Mouse (Mus musculus) kidney, embryonic 14.5 days (tissue): ENCODE results near the gene Csad. TPM values are rescaled to one million over a fixed set of nuclear protein-coding genes. Genes with fewer than 3 reads are reported as not detected.

Source experiments
- ATAC-seq: fragments of 200-750 bp; cut with Nextera tagmentation; 2 replicates; pipeline ENCODE4 v1.8.0; 2017; ENCODE audit warnings: moderate number of reproducible peaks, mild to moderate bottlenecking, moderate TSS enrichment, moderate library complexity; ENCODE audit not compliant: low FRiP score, low TSS enrichment
- H3K27ac ChIP-seq: fragments of 300-500 bp; sonication (generic); 2 replicates; pipeline ENCODE4 v1.5.1; 2014; ENCODE audit warnings: low read depth, mild to moderate bottlenecking, low read length, moderate library complexity, mixed read lengths
- H3K27me3 ChIP-seq: fragments of 300-500 bp; sonication (generic); 2 replicates; pipeline ENCODE4 v1.6.1; 2014; ENCODE audit warnings: mild to moderate bottlenecking, low read length; ENCODE audit not compliant: control insufficient read depth, insufficient read depth
- H3K36me3 ChIP-seq: fragments of 300-500 bp; sonication (generic); 2 replicates; pipeline ENCODE4 v1.6.1; 2014; ENCODE audit warnings: low read length, mixed read lengths; ENCODE audit not compliant: control insufficient read depth, insufficient read depth
- H3K4me1 ChIP-seq: fragments of 300-500 bp; sonication (generic); 2 replicates; pipeline ENCODE4 v1.6.1; 2014; ENCODE audit warnings: low read length, mixed read lengths; ENCODE audit not compliant: control insufficient read depth, insufficient read depth
- H3K4me2 ChIP-seq: fragments of 300-500 bp; sonication (generic); replicated peaks from 2 replicates; pipeline ENCODE4 v1.6.1; 2014; ENCODE audit warnings: low read depth, mild to moderate bottlenecking, low read length
- H3K4me3 ChIP-seq: fragments of 300-500 bp; sonication (generic); 2 replicates; pipeline ENCODE4 v1.5.1; 2014; ENCODE audit warnings: mild to moderate bottlenecking, low read length
- H3K9ac ChIP-seq: fragments of 300-500 bp; sonication (generic); 2 replicates; pipeline ENCODE4 v1.6.1; 2014; ENCODE audit warnings: low read depth, mild to moderate bottlenecking, low read length, moderate library complexity
- H3K9me3 ChIP-seq: fragments of 300-500 bp; sonication (generic); 2 replicates; pipeline ENCODE4 v1.6.1; 2016; ENCODE audit warnings: low read length; ENCODE audit not compliant: control insufficient read depth
- WGBS: fragments of 180-500 bp; shearing (Covaris S2); extraction: QIAGEN DNeasy Blood & Tissue Kit; methylation state at CpG from one replicate; pipeline ENCODE4 v1.1.7; 2014; 5-methylcytosine and 5-hydroxymethylcytosine counted together
- polyA plus RNA-seq: library from polyadenylated mRNA; unstranded; fragments of >200 nt; fragmentation: Nextera tagmentation; extraction: Ambion mirVana; gene quantifications from 2 replicates; pipeline ENCODE4 v1.2.1, GENCODE M21; 2014

The Csad gene
- polyA plus RNA-seq, 1 experiment from 2014 or later = 68.1 TPM

- no peaks in the 10 kb centered on the region for H3K9me3 ChIP-seq
- H3K4me1 ChIP-seq = peaks cover 9% of the 10 kb centered on the region
- no peak overlapping the region for H3K9ac ChIP-seq
- ATAC-seq = no peak
- no peak overlapping the region for H3K4me3 ChIP-seq
- WGBS = 88% methylated on average over 4 of the region's 4 CpGs
- H3K27me3 ChIP-seq = no peaks in the 10 kb centered on the region
- H3K27ac ChIP-seq = no peak overlapping the region
- H3K36me3 ChIP-seq = peaks cover 84% of the 10 kb centered on the region
- no peak overlapping the region for H3K4me2 ChIP-seq
These were observed 6.3 kb upstream of the Csad start for GRCm38 (mm10) chr15:102210816-102211215.

- Histone ChIP-seq H3K27me3 (no peaks in the 10 kb centered on the region), H3K4me1 (peaks cover 22% of the 10 kb centered on the region), H3K27ac (no peak overlapping the region), H3K4me2 (no peak overlapping the region), H3K9ac (no peak overlapping the region), H3K36me3 (peaks cover 79% of the 10 kb centered on the region), H3K4me3 (no peak overlapping the region), H3K9me3 (no peaks in the 10 kb centered on the region)
- no peak for ATAC-seq
- WGBS = 83% methylated on average over 8 of the region's 8 CpGs
These were observed 4.6 kb upstream of the Csad start for GRCm38 (mm10) chr15:102209114-102209513.

DNA sequence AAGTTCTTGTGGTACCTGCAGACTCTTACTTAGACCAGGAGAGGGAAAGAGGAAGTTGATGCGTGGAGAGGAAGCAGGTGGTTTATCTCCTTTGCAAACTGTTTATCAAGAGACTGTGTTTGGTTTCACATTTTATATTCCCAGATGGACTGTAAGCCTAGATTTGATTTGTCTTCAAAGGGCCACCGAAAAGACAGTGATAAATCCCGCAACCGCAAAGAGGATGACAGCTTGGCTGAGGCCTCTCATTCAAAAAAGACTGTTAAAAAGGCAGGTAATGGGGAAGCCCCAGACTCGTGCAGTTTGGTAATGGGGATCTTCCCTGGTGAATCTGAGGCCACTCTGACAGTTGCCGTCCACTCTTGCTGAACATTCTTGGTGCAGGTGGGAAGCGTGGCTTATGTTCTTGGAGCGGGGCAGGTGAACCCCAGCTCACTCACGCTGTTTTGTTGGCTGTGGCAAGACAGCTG is 3.6 kb upstream of the Csad start:
- no peak overlapping the region for H3K4me3 ChIP-seq
- no peaks in the 10 kb centered on the region for H3K9me3 ChIP-seq
- H3K4me2 ChIP-seq = no peak overlapping the region; the same call in 1 of the 2 replicates
- H3K27ac ChIP-seq = no peak overlapping the region; the same call in 1 of the 2 replicates
- no peaks in the 10 kb centered on the region for H3K27me3 ChIP-seq
- H3K4me1 ChIP-seq = peaks cover 22% of the 10 kb centered on the region
- H3K9ac ChIP-seq = 0 out of 2 replicates have a peak overlapping the region, but pooled peaks have one; percentile 28
- ATAC-seq = no peak
- 60% methylated on average over 9 of the region's 9 CpGs for WGBS
- H3K36me3 ChIP-seq = peaks cover 70% of the 10 kb centered on the region

- no peak for ATAC-seq
- Histone ChIP-seq H3K4me2 (no peak overlapping the region), H3K9me3 (no peaks in the 10 kb centered on the region), H3K27me3 (no peaks in the 10 kb centered on the region), H3K4me1 (peaks cover 22% of the 10 kb centered on the region), H3K4me3 (no peak overlapping the region), H3K9ac (peak overlapping the region; percentile 28; the same call in 1 of the 2 replicates), H3K27ac (peak overlapping the region; percentile 11; the same call in 1 of the 2 replicates), H3K36me3 (peaks cover 62% of the 10 kb centered on the region)
- WGBS = 54% methylated on average over 3 of the region's 3 CpGs
These were observed 2.8 kb upstream of the Csad start for GRCm38 (mm10) chr15:102207351-102207750.

GRCm38 (mm10) chr15:102205779-102206178 is 1.3 kb upstream of the Csad start:
- Histone ChIP-seq H3K36me3 (peaks cover 50% of the 10 kb centered on the region), H3K4me1 (peaks cover 22% of the 10 kb centered on the region), H3K9me3 (no peaks in the 10 kb centered on the region), H3K4me3 (peak overlapping the region; percentile 82; the same call in 1 of the 2 replicates), H3K4me2 (peak overlapping the region; percentile 75), H3K9ac (peak overlapping the region; percentile 25; the same call in 1 of the 2 replicates), H3K27me3 (no peaks in the 10 kb centered on the region), H3K27ac (peak overlapping the region; percentile 14; the same call in 1 of the 2 replicates)
- no peak for ATAC-seq
- WGBS = 62% methylated on average over 8 of the region's 8 CpGs

GRCm38 (mm10) chr15:102203835-102204381 is 616 bp downstream of the Csad start:
- peak overlapping the region; percentile 82 for H3K4me3 ChIP-seq
- H3K9me3 ChIP-seq = no peaks in the 10 kb centered on the region
- 1% methylated on average over 25 of the region's 72 CpGs for WGBS
- H3K27me3 ChIP-seq = no peaks in the 10 kb centered on the region
- H3K4me1 ChIP-seq = peaks cover 22% of the 10 kb centered on the region
- H3K27ac ChIP-seq = peak overlapping the region; percentile 97
- H3K36me3 ChIP-seq = peaks cover 36% of the 10 kb centered on the region
- peak overlapping the region; percentile 75 for H3K4me2 ChIP-seq
- H3K9ac ChIP-seq = peak overlapping the region; percentile 93
- peak; percentile 63 for ATAC-seq

DNA sequence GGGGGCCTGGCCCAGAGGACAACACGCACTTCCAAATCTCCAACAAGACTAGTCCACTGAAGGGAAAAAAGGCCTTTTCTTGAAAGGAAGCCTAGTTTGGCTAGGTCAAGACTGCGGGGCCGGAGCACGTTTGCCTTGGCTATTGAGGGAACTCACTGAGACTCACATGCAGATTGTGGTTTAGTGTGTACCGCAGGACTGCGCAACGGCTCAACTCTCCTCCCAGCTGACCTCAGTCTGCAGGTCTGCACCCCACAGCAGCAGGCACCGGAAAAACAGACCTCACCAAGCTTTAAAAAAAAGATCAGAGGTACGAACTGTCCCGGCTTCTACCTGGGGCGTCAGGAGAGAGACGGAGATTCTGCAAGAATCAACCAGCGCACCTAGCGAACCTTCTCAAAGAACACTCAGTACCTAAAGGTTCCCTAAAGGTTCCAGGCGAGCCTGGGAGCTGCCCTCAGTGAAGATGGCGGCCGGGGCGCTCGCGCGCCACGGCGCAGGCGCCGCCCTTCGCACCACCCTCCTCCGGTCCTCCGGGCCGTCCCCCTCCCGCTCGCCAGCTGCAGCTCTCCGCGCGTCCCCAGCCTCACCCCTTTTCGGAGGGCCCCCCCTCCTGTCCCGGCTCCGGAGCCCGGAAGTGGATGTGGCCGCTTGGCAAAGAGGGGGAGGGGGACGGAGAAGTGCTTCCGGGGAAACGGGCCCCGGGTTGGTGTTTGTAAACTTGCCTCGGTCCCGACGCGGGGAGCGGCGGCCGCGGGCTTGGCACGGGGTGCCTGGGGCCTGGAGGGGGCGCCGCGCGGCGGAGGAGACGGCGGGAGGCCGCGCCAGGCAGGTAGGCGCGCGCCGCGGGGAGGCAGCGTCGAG is 1.3 kb downstream of the Csad start, which contains the start of gene Zfp740:
TSS of gene Zfp740 (plus strand) at position 279 of the 864 bp plus-strand sequence.
- H3K9me3 ChIP-seq = no peaks in the 10 kb centered on the region
- ATAC-seq = peak; percentile 96
- peak within 1 kb of the TSS; percentile 82 for H3K4me3 ChIP-seq
- peak within 1 kb of the TSS; percentile 97 for H3K27ac ChIP-seq
- H3K4me2 ChIP-seq = peak within 1 kb of the TSS; percentile 75
- peak within 1 kb of the TSS; percentile 93 for H3K9ac ChIP-seq
- WGBS = under 1% methylated on average over 51 of the region's 68 CpGs
- H3K27me3 ChIP-seq = no peaks in the 10 kb centered on the region
- peaks cover 29% of the 10 kb centered on the region for H3K36me3 ChIP-seq
- peaks cover 22% of the 10 kb centered on the region for H3K4me1 ChIP-seq

- no peak overlapping the region for H3K27ac ChIP-seq
These were observed 5.7 kb downstream of the Csad start for GRCm38 (mm10) chr15:102198841-102199240.

More at GRCm38 (mm10) chr15:102198841-102199240, 5.7 kb downstream of the Csad start:
- 88% methylated on average over 4 of the region's 4 CpGs for WGBS
- no peaks in the 10 kb centered on the region for H3K9me3 ChIP-seq
- peaks cover 4% of the 10 kb centered on the region; the same call in 1 of the 2 replicates for H3K36me3 ChIP-seq
- H3K4me2 ChIP-seq = no peak overlapping the region
- H3K27me3 ChIP-seq = no peaks in the 10 kb centered on the region
- no peak for ATAC-seq
- H3K4me1 ChIP-seq = no peaks in the 10 kb centered on the region
- no peak overlapping the region for H3K9ac ChIP-seq
- no peak overlapping the region for H3K4me3 ChIP-seq
